Mouse (Mus musculus): Measurements from ENCODE around the gene Scamp4.
A peak's percentile ranks its signal among the peaks of the same experiment; 100 is the strongest.
"Not testable (repeated sequence)": the region's sequence is repeated elsewhere in the genome, so short reads cannot be mapped to it uniquely, and the experiment has no call there.

Gene Scamp4

DNA sequence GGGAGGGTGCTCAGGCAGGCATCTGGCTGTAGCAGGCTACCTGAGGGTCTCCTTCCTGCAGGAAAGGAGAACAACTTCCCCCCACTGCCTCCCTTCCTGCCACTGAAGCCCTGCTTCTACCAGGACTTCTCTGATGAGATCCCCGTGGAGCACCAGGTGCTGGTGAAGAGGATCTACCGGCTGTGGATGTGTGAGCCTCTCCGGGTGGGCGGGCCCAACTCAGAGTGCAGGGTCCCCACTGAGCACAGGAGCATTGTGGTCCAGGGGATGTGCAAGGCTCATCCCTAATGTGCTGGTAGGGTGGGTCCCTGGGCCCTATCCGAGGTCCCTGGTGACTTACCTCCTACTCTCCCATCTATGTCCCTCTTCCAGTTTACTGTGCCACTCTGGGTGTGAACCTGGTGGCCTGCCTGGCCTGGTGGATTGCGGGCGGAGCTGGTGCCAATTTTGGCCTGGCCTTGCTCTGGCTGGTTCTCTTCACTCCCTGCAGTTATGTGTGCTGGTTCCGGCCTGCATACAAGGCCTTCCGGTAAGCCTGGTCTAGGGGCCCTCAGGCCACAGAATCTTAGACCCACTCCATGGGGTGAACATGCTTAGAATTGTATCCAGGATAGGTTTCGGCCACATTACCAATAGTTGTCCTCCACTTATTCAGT is 6.7 kb downstream of the Scamp4 start:
- DNase-seq (ENCODE audit: extremely low spot score, low spot score) = no peak

DNA sequence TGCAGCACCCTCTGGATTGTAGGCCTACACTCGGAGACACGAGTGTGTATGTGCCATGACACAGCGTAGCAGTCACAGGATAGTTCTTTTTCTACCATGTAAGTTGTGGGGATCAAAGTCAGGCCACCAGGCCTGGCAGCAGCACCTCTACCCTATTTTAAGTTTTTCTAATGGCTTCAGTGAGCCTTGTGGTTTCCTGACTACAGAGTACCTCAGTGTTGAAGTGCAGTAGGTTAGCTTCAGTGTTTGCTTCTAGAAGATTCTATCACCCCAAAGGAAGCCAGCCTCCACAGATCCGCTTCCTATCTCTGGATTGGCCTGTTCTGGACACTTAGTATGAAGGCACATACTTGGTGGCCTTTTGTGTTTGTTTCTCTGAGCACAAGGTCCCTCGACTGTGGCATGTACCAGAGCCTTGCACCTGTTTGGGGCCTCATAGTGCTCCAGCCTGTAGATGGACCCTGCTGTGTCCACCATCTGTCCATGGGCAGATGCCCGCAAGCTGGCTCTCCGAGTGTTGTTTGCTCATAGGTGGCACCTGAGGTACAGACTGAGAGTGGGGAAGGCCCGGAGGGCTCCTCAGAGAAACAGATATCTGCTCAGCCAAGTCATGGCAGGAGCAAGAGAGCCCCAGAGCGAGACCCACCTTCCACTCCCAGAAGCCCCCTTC is 7.6 kb downstream of the Scamp4 start:
- DNase-seq (ENCODE audit: extremely low spot score, low spot score) = no peak

DNA sequence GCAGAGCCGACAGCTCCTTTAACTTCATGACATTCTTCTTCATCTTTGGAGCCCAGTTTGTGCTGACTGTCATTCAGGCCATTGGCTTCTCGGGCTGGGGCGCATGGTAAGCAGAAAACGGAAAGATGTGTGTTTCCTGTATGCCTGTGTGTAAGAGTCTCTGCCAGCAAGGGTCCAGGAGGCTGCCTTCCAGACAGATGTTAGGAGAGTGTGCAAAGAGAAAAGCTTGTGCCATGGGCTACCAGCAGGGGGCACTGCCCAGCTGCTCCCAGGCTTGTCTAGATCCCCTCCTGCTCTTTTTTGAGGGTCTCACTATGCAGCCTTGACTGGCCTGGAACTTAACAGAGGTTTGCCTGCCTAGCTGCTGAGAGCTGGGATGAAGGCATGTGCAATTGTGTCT is 8.4 kb downstream of the Scamp4 start:
- peak; percentile 41 for DNase-seq (ENCODE audit: extremely low spot score, low spot score)

DNA sequence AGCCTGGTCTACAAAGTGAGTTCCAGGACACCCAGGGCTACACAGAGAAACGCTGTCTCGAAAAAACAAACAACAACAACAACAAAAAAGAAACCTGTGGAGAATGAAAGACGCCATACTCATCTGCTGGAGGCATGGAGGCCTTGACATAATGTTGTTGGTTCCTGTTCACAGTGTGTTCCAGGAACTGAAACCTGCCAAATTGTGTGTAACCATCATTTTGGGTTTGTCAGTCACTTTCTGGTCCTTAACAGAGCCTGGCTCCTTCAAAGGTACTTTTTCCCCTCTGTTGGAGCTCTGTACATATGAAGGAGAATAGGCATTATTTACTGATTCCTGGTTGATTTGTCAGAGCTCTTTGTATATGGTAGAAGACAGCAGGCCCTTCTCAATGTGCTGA is 9.2 kb downstream of the Scamp4 start:
- DNase-seq (ENCODE audit: extremely low spot score, low spot score) = no peak

DNA sequence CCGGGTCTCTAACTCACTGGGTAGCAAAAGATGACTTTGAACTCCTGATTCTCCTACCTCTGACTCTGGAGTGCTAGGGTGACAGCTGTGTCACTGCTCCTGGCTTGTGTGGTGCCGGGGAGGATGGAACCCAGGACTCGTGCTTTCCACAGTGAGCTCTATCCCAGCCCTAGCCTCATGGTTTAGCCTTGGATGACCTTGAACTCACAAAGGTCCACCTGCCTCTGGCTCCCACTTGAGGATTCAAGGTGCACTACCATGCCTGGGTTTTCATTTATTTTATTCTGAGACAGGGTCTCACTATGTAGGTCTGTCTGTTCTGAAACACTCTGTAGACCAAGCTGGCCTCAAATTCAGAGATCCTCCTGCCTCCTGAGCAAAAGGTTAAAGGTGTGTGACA is 11.1 kb downstream of the Scamp4 start:
- no peak for DNase-seq (ENCODE audit: extremely low spot score, low spot score)

DNA sequence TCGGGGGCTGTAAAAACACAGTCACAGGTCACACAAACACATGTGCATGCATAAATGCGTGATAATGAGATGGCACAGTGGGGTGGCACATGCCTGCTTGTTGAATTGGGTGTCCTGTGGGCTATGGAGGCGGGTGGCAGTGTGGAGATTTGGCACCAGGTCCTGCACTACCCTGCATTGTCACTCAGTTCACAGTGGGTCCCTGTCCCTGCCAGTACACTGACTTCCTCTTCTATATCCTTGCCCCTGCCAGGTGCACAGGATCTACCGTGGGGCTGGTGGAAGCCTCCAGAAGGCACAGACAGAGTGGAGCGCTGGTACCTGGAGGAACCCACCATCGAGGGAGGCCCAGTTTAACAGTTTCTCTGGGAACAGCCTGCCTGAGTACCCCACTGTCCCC is 11.7 kb downstream of the Scamp4 start:
- DNase-seq (ENCODE audit: extremely low spot score, low spot score) = no peak

DNA sequence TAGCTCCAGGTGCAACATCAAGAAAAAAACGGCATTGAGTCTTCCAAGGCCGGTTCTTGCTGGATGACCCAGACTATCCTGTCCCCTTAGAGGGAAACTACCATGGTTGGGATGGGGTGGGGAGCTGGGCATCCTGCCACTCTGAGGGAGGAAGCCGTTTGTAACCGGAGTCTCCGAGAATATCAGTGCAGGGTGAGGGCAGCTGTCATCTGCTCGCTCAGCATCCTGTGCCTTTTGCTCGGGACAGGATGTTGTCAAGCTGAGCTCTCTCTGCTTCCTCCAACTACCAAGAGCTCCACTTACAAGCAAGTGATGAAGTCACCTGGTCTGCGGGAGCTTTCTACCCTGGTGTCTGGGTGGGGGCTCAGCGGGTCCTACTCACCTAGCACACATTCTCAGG is 15.5 kb downstream of the Scamp4 start:
- no peak for DNase-seq (ENCODE audit: extremely low spot score, low spot score)

DNA sequence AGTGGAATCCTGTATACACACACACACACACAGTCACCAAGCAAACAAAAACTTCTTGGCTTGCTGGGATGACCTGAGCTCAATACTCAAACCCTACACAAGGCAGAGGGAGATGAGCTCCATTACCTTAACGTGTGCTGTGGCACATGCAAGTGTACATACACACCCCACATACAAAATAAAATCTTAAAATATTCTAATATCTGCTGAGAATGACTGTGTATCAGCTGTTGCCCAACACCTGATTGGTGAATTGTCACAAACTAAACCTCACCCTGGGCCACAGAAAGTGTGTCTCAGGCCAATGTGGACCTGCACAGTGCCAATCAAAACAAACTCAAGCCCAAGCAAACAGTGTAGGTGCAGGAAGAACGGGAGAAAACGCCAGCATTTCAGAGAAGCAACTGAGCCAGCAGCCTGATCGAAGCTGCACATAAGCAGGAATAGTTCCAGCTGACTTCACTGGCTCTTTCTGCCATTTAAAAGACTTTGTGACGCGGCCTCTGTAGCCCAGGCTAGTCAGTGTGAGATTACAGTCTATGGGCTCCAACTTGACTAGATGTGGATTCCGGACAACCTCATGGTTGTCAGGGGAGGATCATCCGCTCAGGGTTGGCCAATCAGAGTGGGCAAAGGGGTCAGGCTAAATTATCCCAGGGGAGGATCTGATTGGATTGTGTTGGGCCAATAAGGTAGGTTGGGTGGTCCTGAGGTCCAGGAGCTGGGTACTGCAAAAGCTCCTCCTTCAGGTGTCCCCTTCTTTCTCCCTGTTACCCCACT is 17.0 kb downstream of the Scamp4 start:
- no peak for DNase-seq (ENCODE audit: extremely low spot score, low spot score)

DNA sequence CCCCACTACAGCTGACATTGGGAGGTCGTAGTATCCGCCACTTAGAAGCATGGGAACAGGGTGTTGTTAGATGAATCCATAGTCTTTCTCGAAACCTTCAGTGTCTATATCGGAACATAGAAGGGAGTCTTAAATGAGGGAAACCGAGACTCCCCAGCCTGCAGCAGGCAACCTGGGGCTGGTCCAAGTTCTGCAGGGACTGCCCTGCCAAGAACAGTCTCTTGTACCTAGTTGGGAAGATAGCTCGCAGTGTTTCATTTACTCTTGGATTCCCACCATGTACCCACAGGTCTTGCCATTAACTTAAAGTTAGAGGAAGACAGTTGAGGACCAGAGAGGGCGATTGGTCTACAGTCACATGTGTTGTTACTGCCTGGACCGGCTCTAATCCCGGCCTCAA is 17.7 kb downstream of the Scamp4 start:
- no peak for DNase-seq (ENCODE audit: extremely low spot score, low spot score)

DNA sequence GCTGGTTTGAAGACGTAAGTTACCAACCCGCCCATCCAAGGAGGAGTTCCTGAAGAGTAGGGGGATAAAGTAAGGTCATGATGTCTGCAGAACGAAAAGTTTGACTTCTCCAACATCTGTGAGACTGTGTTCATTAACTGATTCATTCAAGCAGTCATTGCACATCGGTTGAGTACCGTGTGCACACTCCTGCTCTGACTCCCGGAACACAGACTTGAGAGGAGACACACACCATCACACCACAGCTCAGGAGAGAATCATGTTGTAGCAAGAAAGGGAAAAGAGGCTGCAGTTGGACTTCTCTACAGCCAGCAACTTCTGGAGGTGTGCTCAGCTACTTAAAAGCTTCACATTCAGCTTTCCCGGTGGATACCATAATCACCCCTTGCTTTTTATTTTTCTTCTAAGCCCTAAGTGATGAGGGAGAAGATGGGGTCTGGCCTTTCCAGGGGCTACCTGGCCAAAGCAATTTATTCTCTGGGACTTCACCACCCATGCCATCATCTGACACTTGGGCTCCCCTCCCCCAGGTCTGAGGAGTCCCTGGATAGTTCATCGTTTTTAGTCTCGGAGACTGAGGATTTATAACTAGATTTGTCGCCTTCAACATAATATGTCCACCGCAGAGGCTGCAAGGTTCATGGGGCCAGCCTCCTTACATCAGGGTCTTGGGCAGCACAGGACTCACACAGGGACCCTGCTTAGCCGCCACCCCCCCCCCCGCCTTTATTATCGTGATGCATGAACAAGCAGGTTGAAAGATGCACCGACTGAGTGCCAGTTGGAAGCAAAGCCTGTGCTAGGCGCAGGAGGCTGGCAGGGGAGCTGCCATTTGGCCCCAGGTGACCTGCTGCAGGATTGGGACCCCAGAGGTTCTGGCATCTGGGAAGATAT is 18.4 kb downstream of the Scamp4 start:
- DNase-seq (ENCODE audit: extremely low spot score, low spot score) = no peak

DNA sequence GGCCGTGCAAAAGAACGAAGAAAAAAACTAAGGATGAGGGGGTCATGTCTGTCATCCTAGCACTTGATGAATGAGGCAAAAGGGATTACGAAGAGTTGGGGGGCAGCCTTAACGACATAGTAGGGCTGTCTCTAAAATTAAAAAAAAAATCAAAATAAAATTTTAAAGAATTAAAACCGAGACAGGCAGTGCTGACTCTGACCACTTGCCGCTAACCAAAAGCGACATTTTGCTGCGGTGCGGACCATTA is 18.9 kb downstream of the Scamp4 start:
- no peak for DNase-seq (ENCODE audit: extremely low spot score, low spot score)

DNA sequence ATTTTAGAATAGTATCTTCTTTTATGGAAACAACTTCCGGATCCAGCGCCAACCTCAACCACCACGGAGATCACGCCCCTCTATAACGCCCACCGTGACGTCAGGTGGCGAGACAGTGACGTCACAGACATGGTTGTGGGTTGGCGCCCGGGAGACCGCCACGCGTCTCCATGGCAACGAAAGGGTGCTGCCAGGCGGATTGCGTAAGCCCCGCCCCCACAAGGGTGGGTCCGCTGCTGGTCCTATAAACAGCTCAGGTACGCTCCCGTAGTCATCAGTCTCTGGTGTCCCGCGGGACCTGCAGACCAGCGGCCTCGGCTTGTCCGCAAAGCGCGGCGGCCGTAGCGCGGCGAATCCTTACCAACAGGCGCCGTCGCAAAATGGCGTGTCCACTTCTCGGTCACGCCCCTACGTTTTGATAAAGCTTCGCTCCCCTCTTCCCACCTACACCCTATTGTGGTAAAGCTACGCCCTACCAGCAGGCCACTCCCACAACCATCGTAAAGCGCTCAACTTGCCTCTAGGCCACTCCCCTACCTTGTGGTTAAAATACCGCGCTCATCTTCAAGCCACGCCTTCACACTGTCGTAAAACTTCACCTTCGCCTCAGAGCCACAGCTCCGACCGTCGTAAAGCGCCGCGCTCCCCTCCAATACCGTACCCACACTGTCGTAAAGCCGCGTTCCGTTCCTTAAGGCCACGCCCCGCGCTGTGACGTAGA is 19.4 kb downstream of the Scamp4 start:
- peak; percentile 100 for DNase-seq (ENCODE audit: extremely low spot score, low spot score)

DNA sequence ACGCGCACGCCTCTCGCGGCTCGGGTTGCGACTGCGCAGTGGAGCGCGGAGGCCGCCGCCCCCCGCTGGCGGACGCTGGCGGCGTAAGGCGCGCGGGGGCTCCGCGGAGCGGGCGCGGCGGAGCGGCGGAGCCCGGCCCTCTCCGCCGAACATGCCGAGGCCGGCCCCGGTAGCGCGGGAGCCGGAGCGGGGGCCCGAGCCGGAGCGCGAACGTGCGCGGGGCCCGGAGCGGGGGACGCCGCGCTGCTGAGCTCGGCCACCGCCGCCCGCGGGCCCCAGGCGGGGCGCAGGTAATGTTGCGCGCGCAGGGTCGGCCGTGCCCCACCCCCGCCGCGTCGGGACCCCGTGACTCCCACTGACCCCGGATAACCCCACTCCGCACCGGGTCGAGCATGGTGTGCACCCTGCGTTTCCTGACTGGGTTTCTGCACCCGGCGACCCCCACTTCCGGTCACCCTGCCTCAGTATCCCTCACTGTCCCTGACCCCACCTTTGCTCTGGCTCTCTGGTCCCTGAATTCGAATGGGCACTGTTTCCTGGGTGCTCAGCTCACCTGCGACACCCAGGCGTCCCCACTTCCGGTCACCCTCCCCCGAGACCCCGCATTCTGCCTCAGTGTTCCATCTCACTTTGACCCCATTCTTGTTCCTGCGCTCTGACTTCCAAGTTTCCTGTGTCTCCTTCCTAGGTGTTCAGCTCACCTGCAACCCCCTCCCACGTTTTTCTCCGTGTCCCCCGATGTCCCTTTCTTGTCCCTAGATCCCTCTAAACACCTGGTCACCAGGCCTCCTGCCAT is 20.2 kb downstream of the Scamp4 start, which contains the start of gene Csnk1g2:
TSS of gene Csnk1g2 (plus strand) at position 178 of the 796 bp plus-strand sequence.
- no peak for DNase-seq (ENCODE audit: extremely low spot score, low spot score)

DNA sequence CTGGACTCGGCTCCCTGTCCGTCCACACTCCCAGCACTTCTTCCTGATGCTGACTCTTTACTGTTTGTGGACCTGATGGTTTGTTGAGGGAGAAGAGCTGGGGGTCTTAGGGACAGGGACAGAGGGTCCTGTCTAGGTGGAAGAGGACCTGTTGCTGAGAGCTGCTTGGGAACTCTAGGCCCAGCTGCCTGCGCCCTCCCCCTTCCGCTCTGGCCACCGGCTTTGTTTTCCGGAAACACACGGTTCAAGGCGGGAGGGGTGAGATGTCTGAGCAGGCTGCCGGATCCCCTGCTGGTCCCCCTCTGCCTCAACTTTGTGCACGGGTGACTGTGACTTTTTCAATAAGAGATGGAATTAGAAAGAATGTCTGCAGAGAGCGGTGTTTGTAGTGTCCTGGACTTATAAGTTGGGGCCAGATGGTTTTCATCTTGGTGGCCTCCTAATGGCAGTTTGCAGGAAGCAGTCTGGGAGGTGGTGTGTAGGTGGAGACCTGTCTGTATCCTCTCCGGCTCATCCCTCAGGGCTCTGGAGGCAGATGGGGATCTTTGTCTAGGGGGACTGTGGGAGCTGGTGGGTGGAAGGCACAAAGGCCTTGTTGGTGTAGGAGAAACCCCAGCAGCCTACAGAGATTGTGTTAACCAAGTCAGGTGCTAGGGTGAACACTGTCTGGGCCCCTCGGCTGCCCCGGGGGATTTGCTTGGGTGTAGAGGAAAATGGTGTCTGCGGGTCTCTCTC is 21.0 kb downstream of the Scamp4 start:
- DNase-seq (ENCODE audit: extremely low spot score, low spot score) = peak; percentile 65

DNA sequence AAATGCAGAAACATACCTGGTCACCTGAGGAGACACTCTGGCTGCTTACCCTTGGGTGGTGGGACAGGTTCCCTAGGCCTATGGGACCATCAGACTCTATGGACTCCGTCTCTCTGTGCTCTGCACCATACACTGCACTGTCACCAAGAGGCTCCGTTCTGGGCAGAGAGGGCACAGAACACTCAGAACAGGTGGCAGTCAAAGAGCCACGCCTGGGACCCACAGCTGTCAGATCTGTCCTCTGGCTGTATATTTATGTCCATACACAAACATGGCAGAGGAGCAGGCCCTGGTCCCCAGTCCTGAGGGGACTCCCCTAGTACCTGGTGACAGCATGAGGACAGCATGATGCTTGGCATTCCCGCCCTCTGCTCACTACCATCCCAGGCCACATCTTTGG is 23.1 kb downstream of the Scamp4 start:
- no peak for DNase-seq (ENCODE audit: extremely low spot score, low spot score)

DNA sequence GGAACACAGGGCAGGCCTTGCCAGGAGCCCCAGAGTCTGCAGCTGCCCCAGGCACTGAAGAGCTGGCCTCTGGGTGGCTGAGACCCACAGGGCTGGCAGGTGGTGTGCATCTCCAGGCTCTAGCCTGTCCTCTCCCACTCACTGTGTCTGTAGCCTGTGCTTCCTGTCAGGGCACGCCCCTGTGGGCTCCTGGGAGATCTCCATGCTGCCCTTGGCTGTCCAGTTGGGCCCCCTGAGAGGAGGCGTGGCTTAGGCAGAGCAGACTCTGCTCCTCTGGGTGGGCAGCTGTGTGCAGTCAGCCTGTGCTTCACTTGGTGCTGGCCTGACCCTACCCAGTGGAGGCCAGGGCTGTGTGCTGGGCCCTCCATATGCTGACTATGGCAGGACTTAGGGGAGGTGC is 25.0 kb downstream of the Scamp4 start:
- DNase-seq (ENCODE audit: extremely low spot score, low spot score) = no peak

DNA sequence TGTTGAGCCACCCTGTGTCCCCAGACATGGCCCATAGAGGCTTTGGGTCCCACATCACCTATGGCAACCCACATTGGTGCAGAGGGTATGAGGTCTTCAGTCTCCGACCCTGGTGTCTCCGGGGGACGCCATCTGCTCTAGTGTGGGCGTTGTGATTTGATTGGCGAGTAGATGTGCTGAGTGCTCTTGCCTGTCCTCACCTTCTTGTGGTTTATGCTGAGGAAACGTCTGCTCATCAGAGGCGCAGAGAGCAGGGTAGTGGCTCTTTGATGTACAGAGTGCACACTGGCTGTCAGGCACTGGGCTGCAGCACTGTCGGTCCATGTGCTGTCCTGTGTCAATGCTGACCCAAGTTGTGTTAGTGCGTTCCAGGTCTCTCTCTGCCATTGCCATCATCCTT is 26.3 kb downstream of the Scamp4 start:
- DNase-seq (ENCODE audit: extremely low spot score, low spot score) = no peak

DNA sequence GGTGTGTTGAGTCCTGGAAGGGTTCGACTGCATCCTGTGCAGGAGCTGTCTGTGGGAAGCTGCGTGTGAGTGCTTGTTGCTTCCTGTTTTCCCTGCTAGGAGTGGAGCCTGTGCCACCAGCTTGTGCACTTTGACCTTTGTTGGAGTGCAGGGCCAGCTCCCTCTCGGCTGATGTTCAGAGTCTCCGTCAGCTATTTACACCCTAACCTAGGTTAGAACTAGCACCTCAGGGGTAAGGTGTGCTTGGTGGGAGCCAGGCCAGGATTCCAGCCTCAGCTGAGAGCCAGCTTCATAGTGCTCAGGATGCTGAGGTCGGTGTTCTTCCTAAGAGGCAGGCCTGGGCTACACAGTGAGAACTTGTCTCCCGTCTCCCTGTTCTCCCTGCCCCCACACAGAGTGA is 32.7 kb downstream of the Scamp4 start:
- no peak for DNase-seq (ENCODE audit: extremely low spot score, low spot score)

DNA sequence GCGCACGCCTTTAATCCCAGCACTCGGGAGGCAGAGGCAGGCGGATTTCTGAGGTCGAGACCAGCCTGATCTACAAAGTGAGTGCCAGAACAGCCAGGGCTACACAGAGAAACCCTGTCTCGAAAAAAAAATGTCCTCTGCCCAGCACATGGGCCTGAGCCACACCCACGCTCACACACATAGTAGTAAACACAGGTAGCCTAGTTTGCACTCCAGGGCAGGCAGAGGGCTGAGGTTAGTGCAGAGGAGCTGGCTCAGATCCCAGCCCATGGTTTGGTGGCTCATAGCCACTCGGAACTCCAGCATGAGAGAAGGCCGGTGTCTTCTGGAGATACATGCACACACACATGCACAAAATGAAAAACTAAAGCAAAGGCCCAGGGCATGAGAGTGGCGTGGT is 44.3 kb downstream of the Scamp4 start:
- DNase-seq (ENCODE audit: extremely low spot score, low spot score) = no peak

DNA sequence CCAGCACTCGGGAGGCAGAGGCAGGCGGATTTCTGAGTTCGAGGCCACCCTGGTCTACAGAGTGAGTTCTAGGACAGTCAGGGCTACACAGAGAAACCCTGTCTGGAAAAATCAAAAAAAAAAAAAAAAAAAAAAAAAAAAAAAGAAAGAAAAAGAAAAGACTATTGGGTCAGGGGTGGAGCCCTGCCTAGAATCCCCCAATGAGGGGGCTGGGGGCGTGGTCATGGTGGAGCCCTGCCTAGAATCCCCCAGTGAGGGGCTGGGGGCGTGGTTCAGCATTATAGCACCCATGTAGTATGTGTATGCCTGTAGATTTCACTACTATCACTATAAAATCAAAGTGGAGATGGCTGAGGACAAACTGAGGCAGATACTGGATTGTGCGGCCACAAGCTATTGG is 47.2 kb downstream of the Scamp4 start:
- DNase-seq (ENCODE audit: extremely low spot score, low spot score) = not testable (repeated sequence)
